Mouse (Mus musculus) lung, postnatal 25 days (tissue): ENCODE measurements at regions not wholly inside any gene's neighbourhood (a gene's known extent, or its start where the extent isn't known, plus 50 kb on each side); places are given as distances from the start of the nearest gene placed in this dataset.

Source experiments
- DNase-seq: peaks from one replicate; pipeline ENCODE4 v3.0.0; 2022; ENCODE audit warnings: low spot score

- no peak for DNase-seq
Measured at GRCm38 (mm10) chr13:107177595-107177994, 155.7 kb upstream of the Kif2a start.

- no peak for DNase-seq
Measured at GRCm38 (mm10) chr13:107175891-107176290, 154.0 kb upstream of the Kif2a start.

- DNase-seq, result peak; percentile 63
Measured at GRCm38 (mm10) chr13:107168599-107169149, 146.7 kb upstream of the Kif2a start.

GRCm38 (mm10) chr13:107167856-107168598 is 146.1 kb upstream of the Kif2a start:
- DNase-seq, result no peak

GRCm38 (mm10) chr13:107151548-107151947 is 129.6 kb upstream of the Kif2a start:
- no peak for DNase-seq

- no peak for DNase-seq
Measured at GRCm38 (mm10) chr13:107141209-107141608, 119.3 kb upstream of the Kif2a start.

- DNase-seq, result no peak
Measured at GRCm38 (mm10) chr13:107134125-107134524, 112.2 kb upstream of the Kif2a start.

- DNase-seq, result no peak
Measured at GRCm38 (mm10) chr13:107126636-107127035, 104.7 kb upstream of the Kif2a start.

GRCm38 (mm10) chr13:107124130-107124668 is 102.3 kb upstream of the Kif2a start:
- no peak for DNase-seq

- peak; percentile 77 for DNase-seq
Measured at GRCm38 (mm10) chr13:107113949-107114690, 92.2 kb upstream of the Kif2a start.

- no peak for DNase-seq
Measured at GRCm38 (mm10) chr13:107108045-107108444, 86.1 kb upstream of the Kif2a start.

GRCm38 (mm10) chr13:107107572-107107971 is 85.6 kb upstream of the Kif2a start:
- no peak for DNase-seq

GRCm38 (mm10) chr13:107105510-107105909 is 83.6 kb upstream of the Kif2a start:
- DNase-seq, result peak; percentile 31

GRCm38 (mm10) chr13:107101598-107101997 is 79.7 kb upstream of the Kif2a start:
- peak; percentile 86 for DNase-seq

GRCm38 (mm10) chr13:107100852-107101325 is 79.0 kb upstream of the Kif2a start:
- no peak for DNase-seq

- DNase-seq, result no peak
Measured at GRCm38 (mm10) chr13:107100116-107100515, 78.2 kb upstream of the Kif2a start.

GRCm38 (mm10) chr13:107097005-107097404 is 75.1 kb upstream of the Kif2a start:
- no peak for DNase-seq

GRCm38 (mm10) chr13:107094976-107095716 is 73.2 kb upstream of the Kif2a start:
- no peak for DNase-seq

GRCm38 (mm10) chr13:107094487-107094886 is 72.6 kb upstream of the Kif2a start:
- DNase-seq, result no peak

- no peak for DNase-seq
Measured at GRCm38 (mm10) chr13:107093683-107094082, 71.8 kb upstream of the Kif2a start.

- DNase-seq, result no peak
Measured at GRCm38 (mm10) chr13:107088198-107088597, 66.3 kb upstream of the Kif2a start.

- DNase-seq, result no peak
Measured at GRCm38 (mm10) chr13:107087355-107087754, 65.4 kb upstream of the Kif2a start.
